Mouse (Mus musculus) kidney, embryonic 16.5 days (tissue): ENCODE measurements around the gene Pate4. TPM values are rescaled to one million over a fixed set of nuclear protein-coding genes. Genes with fewer than 3 reads are reported as not detected.

Experiments
- polyA plus RNA-seq: library from polyadenylated mRNA; unstranded; fragments of >200 nt; fragmentation: Nextera tagmentation; extraction: Ambion mirVana; gene quantifications from 2 replicates; pipeline ENCODE4 v1.2.1, GENCODE M21; 2015

Gene Pate4
- polyA plus RNA-seq, 1 experiment from 2014 or later: not detected

Other genes starting within 250 kb of the Pate4 start
- gene Cdon, start 190.8 kb downstream of the Pate4 start, polyA plus RNA-seq: 3.8 and 4.2 TPM in 2 replicates
- not detected in 2 replicates for gene Gm1113, start 93.7 kb downstream of the Pate4 start, polyA plus RNA-seq
- gene Ddx25, start 53.4 kb downstream of the Pate4 start, polyA plus RNA-seq: 2.3 TPM in 2 replicates
- gene Pus3, start 53.3 kb downstream of the Pate4 start, polyA plus RNA-seq: 20.6 and 24.0 TPM in 2 replicates
- 0.57 and 0.84 TPM in 2 replicates for gene Pate2, start 41.7 kb downstream of the Pate4 start, polyA plus RNA-seq
- gene Hyls1, start 41.5 kb downstream of the Pate4 start, polyA plus RNA-seq: 15.3 and 16.4 TPM in 2 replicates
- gene Pate3, start 36.3 kb upstream of the Pate4 start, polyA plus RNA-seq: not detected in 2 replicates
- gene Pate1, start 75.4 kb upstream of the Pate4 start, polyA plus RNA-seq: not detected in 2 replicates
- gene Gm17677, start 129.1 kb upstream of the Pate4 start, polyA plus RNA-seq: not detected in 2 replicates
- not detected in 2 replicates for gene Gm17727, start 166.2 kb upstream of the Pate4 start, polyA plus RNA-seq
- gene Gm27235, start 178.2 kb upstream of the Pate4 start, polyA plus RNA-seq: not detected in 2 replicates
- not detected in 2 replicates for gene D730048I06Rik, start 178.2 kb upstream of the Pate4 start, polyA plus RNA-seq
- gene 9230110F15Rik, start 232.2 kb upstream of the Pate4 start, polyA plus RNA-seq: not detected in 2 replicates